Mouse (Mus musculus): Measurements from ENCODE around the gene Catsper3. TPM values are rescaled to one million over a fixed set of nuclear protein-coding genes. Genes with fewer than 3 reads are reported as not detected.

Catsper3 gene
- polyA plus RNA-seq, 1 experiment from 2014 or later, result not detected

DNA sequence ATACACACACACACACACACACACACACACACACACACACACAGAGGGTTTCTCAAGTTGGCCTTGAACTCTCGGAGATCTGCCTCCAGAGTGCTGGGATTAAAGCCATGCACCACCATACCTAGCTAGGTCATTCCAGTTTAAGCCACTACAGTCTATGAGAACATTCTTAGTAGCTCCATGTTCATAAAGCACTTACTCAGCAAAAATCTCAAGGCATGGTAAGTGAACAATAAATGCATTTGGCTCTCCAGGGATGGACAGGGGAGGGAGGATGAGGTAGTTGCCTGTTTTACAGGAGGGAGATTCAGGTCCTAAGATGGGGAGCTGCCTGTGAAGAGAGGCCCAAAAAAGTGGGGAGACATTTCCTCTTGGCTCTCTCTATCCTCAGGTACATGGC, 19.6 kb downstream of the Catsper3 start:
- 52% methylated on average over 1 of the region's 1 CpGs for WGBS (ENCODE audit: insufficient replicate concordance)
- Histone ChIP-seq H3K4me3 (replicated peaks) (no peak overlapping the region), H3K4me1 (replicated peaks) (no peaks in the 10 kb centered on the region), H3K27me3 (no peaks in the 10 kb centered on the region), H3K4me2 (no peak overlapping the region), H3K36me3 (no peaks in the 10 kb centered on the region), H3K9me3 (replicated peaks) (no peaks in the 10 kb centered on the region), H3K9ac (no peak overlapping the region), H3K27ac (no peak overlapping the region)
- ATAC-seq (ENCODE audit: low read depth) (no peak), DNase-seq (no peak)

DNA sequence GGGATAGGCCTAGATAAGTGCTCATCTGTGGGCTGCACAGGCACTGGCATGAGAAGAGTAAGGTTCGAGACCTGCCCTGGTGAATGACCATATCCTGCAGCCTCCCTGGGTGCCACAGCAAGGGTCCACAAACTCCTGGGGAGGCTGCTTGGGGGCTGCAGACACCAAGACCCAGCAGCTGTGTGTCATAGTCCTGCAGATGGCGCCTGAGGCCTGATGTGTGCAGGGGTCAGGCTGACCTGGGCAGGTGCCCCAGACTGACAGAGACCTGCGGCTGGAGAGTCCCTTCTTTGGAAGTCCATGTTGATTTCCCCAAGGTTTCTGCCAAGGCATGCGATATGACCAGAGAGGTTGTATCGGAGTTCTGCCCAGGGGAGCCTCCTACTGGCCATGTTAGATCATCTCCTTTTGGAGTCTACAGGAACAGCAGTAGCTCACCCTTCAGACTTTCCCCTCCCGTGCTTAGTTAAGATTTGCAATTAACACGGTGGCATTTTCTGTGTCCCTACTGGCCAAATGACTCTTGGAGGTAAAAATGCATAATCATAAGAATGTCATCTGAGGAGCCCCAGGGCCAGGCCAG, 24.8 kb downstream of the Catsper3 start:
- ATAC-seq (ENCODE audit: low read depth) (no peak), DNase-seq (no peak)
- H3K27ac ChIP-seq, result no peak overlapping the region
- no peaks in the 10 kb centered on the region for H3K4me1 ChIP-seq (replicated peaks)
- H3K36me3 ChIP-seq, result no peaks in the 10 kb centered on the region
- H3K4me3 ChIP-seq (replicated peaks), result no peak overlapping the region
- no peaks in the 10 kb centered on the region for H3K27me3 ChIP-seq
- H3K4me2 ChIP-seq, result no peak overlapping the region
- no peak overlapping the region for H3K9ac ChIP-seq
- H3K9me3 ChIP-seq (replicated peaks), result no peaks in the 10 kb centered on the region
- 59% methylated on average over 7 of the region's 7 CpGs for WGBS (ENCODE audit: insufficient replicate concordance)

DNA sequence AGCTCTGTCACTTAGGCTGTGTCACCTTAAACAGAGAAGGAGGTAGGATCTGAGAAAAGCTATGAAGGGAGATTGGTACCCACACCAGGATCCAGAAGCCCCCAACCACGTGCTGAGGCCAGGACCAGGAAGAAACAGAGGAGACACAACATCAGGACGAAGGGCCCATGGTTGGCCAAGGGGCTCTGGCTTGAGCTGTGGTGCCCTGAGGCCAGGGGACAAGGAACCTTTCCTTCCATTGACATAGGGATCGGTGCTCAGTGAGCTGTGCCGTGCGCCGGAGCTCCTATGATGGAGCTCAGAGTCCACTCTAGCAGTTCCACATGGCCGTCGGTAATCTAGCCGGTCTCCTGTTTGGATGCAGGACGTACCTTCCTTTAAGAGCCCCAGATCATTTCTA, 25.3 kb downstream of the Catsper3 start:
- Histone ChIP-seq H3K9ac (no peak overlapping the region), H3K4me1 (replicated peaks) (no peaks in the 10 kb centered on the region), H3K4me3 (replicated peaks) (no peak overlapping the region), H3K9me3 (replicated peaks) (no peaks in the 10 kb centered on the region), H3K27ac (no peak overlapping the region), H3K27me3 (0 out of 2 replicates have a peak, but pooled peaks cover 2% of the 10 kb centered on the region), H3K36me3 (no peaks in the 10 kb centered on the region), H3K4me2 (no peak overlapping the region)
- DNase-seq (no peak), ATAC-seq (ENCODE audit: low read depth) (no peak)
- 83% methylated on average over 10 of the region's 10 CpGs for WGBS (ENCODE audit: insufficient replicate concordance)

DNA sequence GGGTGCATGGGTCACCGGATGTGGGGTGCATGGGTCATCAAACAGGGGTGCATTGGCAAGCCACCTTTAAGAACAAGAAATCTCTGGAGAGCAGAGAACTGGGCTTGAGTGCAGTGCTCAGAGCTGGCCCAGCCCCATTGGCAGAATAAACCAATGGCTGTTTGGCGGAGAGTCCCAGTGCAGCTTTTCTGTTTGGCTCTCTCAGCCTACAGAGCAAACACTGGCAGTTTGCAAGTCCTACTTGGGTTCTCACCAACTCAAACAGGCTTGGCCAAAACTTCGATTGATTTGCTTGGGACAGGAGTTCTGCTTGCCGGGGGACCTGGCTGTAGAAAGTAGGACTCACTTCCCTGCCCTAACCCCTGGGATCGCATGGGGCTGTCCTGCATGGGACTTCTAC, 26.6 kb downstream of the Catsper3 start:
- H3K36me3 ChIP-seq, result no peaks in the 10 kb centered on the region
- H3K4me3 ChIP-seq (replicated peaks), result no peak overlapping the region
- no peak overlapping the region for H3K9ac ChIP-seq
- H3K27me3 ChIP-seq, result 0 out of 2 replicates have a peak, but pooled peaks cover 2% of the 10 kb centered on the region
- 52% methylated on average over 5 of the region's 5 CpGs for WGBS (ENCODE audit: insufficient replicate concordance)
- no peaks in the 10 kb centered on the region for H3K9me3 ChIP-seq (replicated peaks)
- H3K27ac ChIP-seq, result no peak overlapping the region
- H3K4me1 ChIP-seq (replicated peaks), result no peaks in the 10 kb centered on the region
- DNase-seq (no peak), ATAC-seq (ENCODE audit: low read depth) (no peak)
- no peak overlapping the region for H3K4me2 ChIP-seq

DNA sequence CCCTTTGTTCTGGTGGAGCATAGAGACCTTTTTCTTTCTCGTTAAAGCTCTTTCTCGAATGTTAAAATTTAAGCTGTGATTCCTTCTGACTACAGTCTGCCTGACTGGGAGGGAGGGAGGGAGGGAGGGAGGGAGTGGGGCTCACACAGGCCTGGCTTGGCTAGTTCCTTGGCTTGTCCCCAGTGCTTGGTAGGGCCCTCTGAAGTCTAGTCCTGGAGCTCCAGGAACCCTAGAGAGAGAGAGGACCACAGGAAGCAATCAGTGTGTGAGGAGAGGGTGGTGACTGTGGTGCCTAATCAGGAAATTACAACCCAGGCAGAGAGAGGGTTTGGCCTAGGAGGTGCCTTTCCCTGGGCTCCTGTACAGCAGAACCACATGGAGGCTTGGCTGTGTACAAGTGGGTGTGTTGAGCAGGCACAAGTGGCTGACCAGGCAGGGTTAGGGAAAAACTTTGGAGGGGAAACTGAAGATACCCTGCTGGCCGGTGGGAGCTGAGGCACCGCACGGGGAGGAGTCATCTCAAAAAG, 29.2 kb downstream of the Catsper3 start:
- H3K9ac ChIP-seq, result no peak overlapping the region
- 60% methylated on average over 5 of the region's 5 CpGs for WGBS (ENCODE audit: insufficient replicate concordance)

DNA sequence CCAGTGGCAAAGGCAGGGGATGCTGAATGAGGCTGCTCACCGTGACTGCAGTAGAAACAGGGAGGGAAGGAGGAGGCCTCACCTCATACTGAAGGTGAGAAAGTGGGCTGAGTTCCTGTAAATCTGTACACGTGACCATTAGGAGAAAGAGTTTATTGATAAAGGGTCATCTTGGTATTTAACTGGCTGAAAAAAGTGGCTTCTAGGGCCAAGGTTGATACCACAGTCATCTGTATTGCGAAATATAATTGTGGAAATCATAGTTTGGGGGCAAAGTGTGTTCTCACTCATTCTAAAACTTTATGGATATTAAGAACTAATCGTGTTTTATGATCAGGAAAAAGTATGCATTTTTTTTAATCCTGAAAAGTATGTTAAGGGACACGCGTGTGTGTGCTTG, 30.5 kb downstream of the Catsper3 start:
- 63% methylated on average over 6 of the region's 6 CpGs for WGBS (ENCODE audit: insufficient replicate concordance)

More for the DNA sequence above, 29.2 kb downstream of the Catsper3 start:
- H3K4me1 ChIP-seq (replicated peaks), result no peaks in the 10 kb centered on the region
- no peak for DNase-seq
- H3K27ac ChIP-seq, result no peak overlapping the region
- no peak overlapping the region for H3K4me3 ChIP-seq (replicated peaks)
- H3K27me3 ChIP-seq, result peaks cover 9% of the 10 kb centered on the region
- H3K4me2 ChIP-seq, result no peak overlapping the region
- no peaks in the 10 kb centered on the region for H3K36me3 ChIP-seq
- H3K9me3 ChIP-seq (replicated peaks), result no peaks in the 10 kb centered on the region
- no peak for ATAC-seq (ENCODE audit: low read depth)

DNA sequence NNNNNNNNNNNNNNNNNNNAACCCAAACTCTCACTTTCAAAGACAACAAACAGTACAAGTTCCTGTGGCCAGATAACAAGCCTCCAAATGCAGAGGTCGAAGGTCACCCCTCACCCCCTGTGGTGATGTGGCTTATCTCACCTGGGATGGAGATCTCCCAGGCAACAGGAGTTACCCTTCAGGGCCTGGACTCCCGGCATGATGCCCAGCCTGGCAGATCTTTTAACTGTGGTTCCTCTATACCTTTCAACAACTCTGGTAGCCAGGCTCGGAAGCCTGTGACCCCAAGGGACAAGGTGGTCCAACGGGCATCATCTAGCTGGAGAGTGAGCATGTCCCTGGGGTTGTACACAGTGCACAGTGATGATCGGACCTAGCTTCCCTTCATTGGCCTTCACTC, 38.1 kb downstream of the Catsper3 start:
- Histone ChIP-seq H3K4me3 (replicated peaks) (no peak overlapping the region), H3K27me3 (peaks cover 75% of the 10 kb centered on the region), H3K27ac (no peak overlapping the region), H3K9ac (no peak overlapping the region), H3K36me3 (no peaks in the 10 kb centered on the region), H3K9me3 (replicated peaks) (no peaks in the 10 kb centered on the region), H3K4me2 (no peak overlapping the region), H3K4me1 (replicated peaks) (0 out of 2 replicates have a peak, but pooled peaks cover 4% of the 10 kb centered on the region)
- DNase-seq, result no peak
- 46% methylated on average over 5 of the region's 5 CpGs for WGBS (ENCODE audit: insufficient replicate concordance)
- ATAC-seq (ENCODE audit: low read depth), result no peak

More for the DNA sequence above, 30.5 kb downstream of the Catsper3 start:
- H3K9me3 ChIP-seq (replicated peaks), result no peaks in the 10 kb centered on the region
- no peak for ATAC-seq (ENCODE audit: low read depth)
- H3K4me2 ChIP-seq, result no peak overlapping the region
- no peak overlapping the region for H3K27ac ChIP-seq
- no peak overlapping the region for H3K9ac ChIP-seq
- peaks cover 14% of the 10 kb centered on the region for H3K27me3 ChIP-seq
- no peaks in the 10 kb centered on the region for H3K4me1 ChIP-seq (replicated peaks)
- DNase-seq, result no peak
- no peaks in the 10 kb centered on the region for H3K36me3 ChIP-seq
- no peak overlapping the region for H3K4me3 ChIP-seq (replicated peaks)

DNA sequence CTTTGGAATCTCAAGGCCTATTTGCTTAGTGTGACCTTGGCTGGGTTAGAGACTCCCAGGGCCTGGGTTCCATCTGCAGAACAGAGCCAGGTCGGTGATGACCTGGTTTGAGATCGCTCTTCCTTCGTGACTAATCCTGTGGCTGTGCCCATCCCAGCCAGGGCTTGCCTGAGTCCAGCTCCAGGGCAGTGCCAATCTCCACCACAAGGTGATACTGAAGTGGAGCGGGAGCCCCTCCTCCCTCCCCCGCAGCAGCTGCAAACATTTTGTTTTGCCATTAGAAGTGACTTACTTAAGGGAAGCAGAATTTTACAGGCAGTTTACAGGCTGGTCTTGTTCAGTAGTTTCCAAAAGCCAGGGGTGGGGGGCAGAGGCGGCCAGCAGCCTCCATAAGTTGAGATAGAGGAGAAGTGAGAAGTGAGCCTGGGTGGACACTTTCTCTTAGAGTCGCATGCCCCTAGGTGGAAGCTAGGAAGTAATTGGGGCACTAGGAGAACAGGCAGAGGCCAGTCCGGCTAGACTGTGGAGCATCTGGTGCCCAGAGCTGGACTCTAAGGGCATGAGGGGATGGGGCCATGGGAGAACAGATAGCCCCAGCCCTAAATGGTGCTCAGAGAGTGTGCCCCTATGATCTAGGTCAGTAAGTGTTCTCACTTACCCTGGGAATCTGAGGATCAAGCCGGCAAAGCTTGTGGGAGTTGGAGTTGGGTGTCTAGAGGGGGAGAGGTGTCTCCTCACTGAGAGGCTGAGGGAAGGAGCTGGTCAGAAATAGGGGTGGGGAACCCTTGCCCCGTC, 40.0 kb downstream of the Catsper3 start:
- DNase-seq (no peak), ATAC-seq (ENCODE audit: low read depth) (no peak)
- Histone ChIP-seq H3K27me3 (peaks cover 81% of the 10 kb centered on the region), H3K4me2 (no peak overlapping the region), H3K27ac (no peak overlapping the region), H3K4me1 (replicated peaks) (peaks cover 4% of the 10 kb centered on the region; the same call in 1 of the 2 replicates), H3K9ac (no peak overlapping the region), H3K9me3 (replicated peaks) (no peaks in the 10 kb centered on the region), H3K4me3 (replicated peaks) (no peak overlapping the region), H3K36me3 (no peaks in the 10 kb centered on the region)
- WGBS (ENCODE audit: insufficient replicate concordance), result 13% methylated on average over 10 of the region's 10 CpGs

DNA sequence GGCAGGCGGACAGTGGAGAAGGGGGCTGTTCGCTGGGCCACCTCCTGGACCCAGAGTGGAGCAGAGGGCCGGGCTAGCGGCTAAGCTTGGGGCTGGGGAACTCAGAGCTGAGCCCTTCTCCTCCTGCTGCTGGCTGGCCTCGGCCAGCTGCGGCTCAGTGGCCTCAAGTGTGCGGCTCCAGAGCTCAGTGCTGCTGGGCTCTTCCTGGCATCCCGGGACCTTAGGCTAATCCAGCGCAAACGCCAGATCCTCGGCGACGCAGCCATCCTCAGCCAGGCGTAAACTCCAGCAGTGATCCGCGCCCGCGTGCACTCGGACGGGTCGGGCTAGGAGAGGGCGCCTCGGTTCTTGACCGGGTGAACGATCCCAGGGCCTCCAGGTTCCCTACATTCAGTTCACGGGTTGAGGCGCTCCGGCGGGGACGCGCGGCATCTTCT, 40.9 kb downstream of the Catsper3 start:
- no peak overlapping the region for H3K4me3 ChIP-seq (replicated peaks)
- H3K4me1 ChIP-seq (replicated peaks), result peaks cover 4% of the 10 kb centered on the region; the same call in 1 of the 2 replicates
- H3K9me3 ChIP-seq (replicated peaks), result no peaks in the 10 kb centered on the region
- DNase-seq, result no peak
- peaks cover 90% of the 10 kb centered on the region for H3K27me3 ChIP-seq
- no peak for ATAC-seq (ENCODE audit: low read depth)
- 5% methylated on average over 32 of the region's 32 CpGs for WGBS (ENCODE audit: insufficient replicate concordance)
- no peak overlapping the region for H3K27ac ChIP-seq
- no peaks in the 10 kb centered on the region for H3K36me3 ChIP-seq
- no peak overlapping the region for H3K9ac ChIP-seq
- no peak overlapping the region for H3K4me2 ChIP-seq

DNA sequence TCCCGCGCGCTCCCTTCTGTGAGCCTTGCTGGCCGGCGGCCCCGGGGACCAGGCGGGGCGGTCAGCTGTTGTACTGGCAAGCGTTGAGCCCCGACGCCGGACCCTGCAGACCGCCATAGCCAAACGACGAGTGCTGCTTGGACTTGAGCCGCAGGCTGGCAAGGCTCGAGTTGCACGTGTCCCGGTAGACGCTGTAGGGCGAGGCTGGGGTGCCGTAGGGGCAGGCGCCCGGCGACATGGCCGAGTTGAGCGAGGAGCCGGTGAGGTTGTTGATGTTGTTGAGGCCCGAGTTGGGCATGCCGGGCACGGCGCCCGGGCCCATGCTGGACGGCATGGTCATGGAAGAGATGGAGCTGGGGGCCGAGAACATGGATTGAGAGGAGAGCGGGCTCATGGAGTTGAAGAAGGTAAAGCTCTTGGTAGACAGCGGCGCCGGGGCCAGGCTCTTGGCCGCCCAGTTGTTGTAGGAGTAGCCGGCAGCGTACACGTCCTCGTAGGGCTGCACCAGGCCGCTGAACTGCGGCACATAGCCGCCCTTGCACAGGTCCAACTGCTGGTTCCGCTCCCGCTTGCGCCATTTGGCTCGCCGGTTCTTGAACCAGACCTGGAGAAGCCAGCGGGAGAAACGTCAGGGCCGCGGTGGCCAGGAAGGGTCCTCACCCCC, 41.8 kb downstream of the Catsper3 start:
- Histone ChIP-seq H3K27ac (no peak overlapping the region), H3K4me2 (no peak overlapping the region), H3K36me3 (no peaks in the 10 kb centered on the region), H3K27me3 (peaks cover 98% of the 10 kb centered on the region), H3K4me1 (replicated peaks) (peaks cover 6% of the 10 kb centered on the region), H3K9me3 (replicated peaks) (no peaks in the 10 kb centered on the region), H3K9ac (no peak overlapping the region), H3K4me3 (replicated peaks) (no peak overlapping the region)
- DNase-seq (no peak), ATAC-seq (ENCODE audit: low read depth) (no peak)
- WGBS (ENCODE audit: insufficient replicate concordance), result 4% methylated on average over 56 of the region's 56 CpGs

Data from liver, embryonic 13.5 days (tissue).